15 mouse cellular contexts compared by ENCODE assay signal in the genomic region with DNA sequence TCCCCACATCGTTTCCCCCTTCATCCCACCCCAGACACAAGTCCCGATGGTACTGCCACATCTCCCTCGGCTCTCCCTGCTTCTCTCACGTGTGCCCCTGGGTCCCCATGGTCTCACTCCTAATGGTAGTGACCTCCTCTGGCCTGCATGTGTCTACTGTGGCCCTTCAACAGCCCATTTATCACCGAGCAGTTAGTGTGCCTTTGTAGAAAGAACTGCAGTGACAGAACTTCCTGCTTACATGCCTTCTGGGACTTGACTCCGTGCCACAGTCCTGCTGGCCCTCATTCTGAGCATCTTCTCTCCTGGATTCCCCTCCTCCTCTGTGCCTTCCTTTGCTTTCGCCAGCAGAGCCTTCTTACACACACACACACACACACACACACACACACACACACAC. TPM values are rescaled to one million over a fixed set of nuclear protein-coding genes. Genes with fewer than 3 reads are reported as not detected.
DNase-seq lines count a peak whose midpoint lies in the region; ATAC-seq and TF ChIP-seq lines count a peak whose summit lies in the region.
"Had no signal": no experiment of that assay in that cellular context is flagged by ENCODE, and none has a peak within 500 bp of the region (broad histone marks: within the 10 kb centered on the region; RNA-seq: fewer than 3 reads in every experiment).

No protein-coding gene starts in this region.

- no peaks in the 10 kb centered on the region for H3K4me1 ChIP-seq in lung, adult 2 months (ENCODE audit: control insufficient read depth, insufficient read depth, low read length)
- H3K4me1 ChIP-seq: forebrain, embryonic 15.5 days; heart, embryonic 13.5 days; hindbrain, embryonic 15.5 days had no signal

- H3K4me3 ChIP-seq in lung, adult 2 months (replicated peaks; ENCODE audit: extremely low read depth, low read depth, low read length): no peak overlapping the region
- H3K4me3 ChIP-seq: embryonic facial prominence, embryonic 12.5 days; forebrain, embryonic 15.5 days; heart, embryonic 13.5 days; hindbrain, embryonic 15.5 days had no signal

- 38% methylated on average over 7 of the region's 7 CpGs for WGBS in lung, adult 2 months

- TF ChIP-seq POLR2A in lung, adult 2 months (IDR thresholded peaks at IDR 0.05; ENCODE audit: borderline replicate concordance, extremely low read depth, low read depth, low read length): no peak

- peak; percentile 27; the same call in 1 of the 2 replicates for ATAC-seq in frontal cortex, adult (ENCODE audit: low TSS enrichment)
- ATAC-seq: forebrain, embryonic 15.5 days had no signal

- no peak for DNase-seq in frontal cortex, postnatal 36 days (ENCODE audit: low spot score in 2 of 2)
- DNase-seq in lung, postnatal 10 days: peak; percentile 69
- no peak for DNase-seq in lung, adult 2 months
- DNase-seq in lung, postnatal 4 days: peak; percentile 29 to 67
- DNase-seq in right cerebral cortex, postnatal 10 days (ENCODE audit: low spot score in 2 of 2): no peak
- DNase-seq: adrenal gland, adult 2 months; adrenal gland, postnatal 25 days; cerebellum, adult 2 months; gastrocnemius, postnatal 14 days; heart, postnatal 36 days had no signal

- TF ChIP-seq CTCF in lung, adult 2 months (IDR thresholded peaks at IDR 0.05; ENCODE audit: insufficient read depth, low read length): no peak

RNA-seq across cellular contexts. Expression of gene Col16a1, which starts 15.6 kb away (rescaled TPM):
- polyA plus RNA-seq in lung, adult 2 months (2012; rRNA removed): 27.9 and 31.8 TPM in 2 replicates

RNA-seq across cellular contexts. Expression of gene Pef1, which starts 39.2 kb away (rescaled TPM):
- polyA plus RNA-seq in lung, adult 2 months (2012; rRNA removed): 106 and 118 TPM in 2 replicates

Comparison
In these comparisons a context has a peak if more than half of its experiments do, and no peak if none do; other contexts are left out.
1. DNase-seq: peak in lung, postnatal 10 days (single experiment) and lung, postnatal 4 days (2 of 2); none in frontal cortex, postnatal 36 days (0 of 2), lung, adult 2 months (single experiment) and right cerebral cortex, postnatal 10 days (0 of 2).